10 mouse cellular contexts compared by ENCODE assay signal in genomic region chr17:34465906-34466305, GRCm38 (mm10). TPM values are rescaled to one million over a fixed set of nuclear protein-coding genes. Genes with fewer than 3 reads are reported as not detected.
DNase-seq lines count a peak whose midpoint lies in the region; ATAC-seq and TF ChIP-seq lines count a peak whose summit lies in the region.
"Not testable (repeated sequence)": the region's sequence is repeated elsewhere in the genome, so short reads cannot be mapped to it uniquely, and the experiment has no call there.
"Had no signal": no experiment of that assay in that cellular context is flagged by ENCODE, and none has a peak within 500 bp of the region (broad histone marks: within the 10 kb centered on the region; RNA-seq: fewer than 3 reads in every experiment).

No protein-coding gene starts in this region.

- not testable (repeated sequence) for TF ChIP-seq EP300 in stomach, postnatal 0 days (optimal IDR thresholded peaks at IDR 0.05)

- not testable (repeated sequence) for H3K4me1 ChIP-seq in intestine, postnatal 0 days (replicated peaks; ENCODE audit: control insufficient read depth, insufficient read depth, low read length); stomach, postnatal 0 days (replicated peaks; ENCODE audit: control insufficient read depth, insufficient read depth)

- not testable (repeated sequence) for H3K4me3 ChIP-seq in intestine, postnatal 0 days (ENCODE audit: low read depth, low read length); stomach, postnatal 0 days (ENCODE audit: low read depth, low read length)

- not testable (repeated sequence) for H3K27ac ChIP-seq in intestine, postnatal 0 days (ENCODE audit: low read depth, low read length); stomach, postnatal 0 days (replicated peaks)

- not testable (repeated sequence) for H3K9ac ChIP-seq in intestine, postnatal 0 days (ENCODE audit: low read depth, low read length); stomach, postnatal 0 days (ENCODE audit: low read length)

- H3K9me3 ChIP-seq in intestine, postnatal 0 days (ENCODE audit: control insufficient read depth); stomach, postnatal 0 days (ENCODE audit: control insufficient read depth, low read length): not testable (repeated sequence)

- not testable (repeated sequence) for H3K4me2 ChIP-seq in intestine, postnatal 0 days (replicated peaks; ENCODE audit: low read depth); stomach, postnatal 0 days (replicated peaks; ENCODE audit: low read depth)

- H3K36me3 ChIP-seq in intestine, postnatal 0 days (ENCODE audit: control insufficient read depth, insufficient read depth) = peaks cover 24% of the 10 kb centered on the region; the same call in 1 of the 2 replicates
- H3K36me3 ChIP-seq in stomach, postnatal 0 days (ENCODE audit: control insufficient read depth, insufficient read depth, low read length) = not testable (repeated sequence)

- peak; percentile 63 for DNase-seq in heart, adult 11 months
- not testable (repeated sequence) for DNase-seq in stomach, postnatal 0 days (ENCODE audit: low spot score)

- not testable (repeated sequence) for TF ChIP-seq CTCF in intestine, postnatal 0 days (IDR thresholded peaks at IDR 0.05; ENCODE audit: low read depth); stomach, postnatal 0 days (IDR thresholded peaks at IDR 0.05; ENCODE audit: low read depth)

- ATAC-seq in intestine, postnatal 0 days = peak; percentile 41; the same call in 1 of the 2 replicates
- ATAC-seq in stomach, postnatal 0 days (ENCODE audit: low FRiP score, low TSS enrichment) = peak; percentile 67; the same call in 1 of the 2 replicates

- H3K27me3 ChIP-seq in intestine, postnatal 0 days (replicated peaks; ENCODE audit: control insufficient read depth, insufficient read depth, low read length); stomach, postnatal 0 days (ENCODE audit: control insufficient read depth, insufficient read depth, low read length): not testable (repeated sequence)

RNA-seq across cellular contexts. Expression of gene Btnl4, which starts 11.2 kb away (rescaled TPM):
- 20.2 and 25.1 TPM in 2 replicates for polyA plus RNA-seq in intestine, postnatal 0 days (2015; fragmentation: Nextera tagmentation; extraction: Ambion mirVana)
- 4.7 and 5.0 TPM in 2 replicates for polyA plus RNA-seq in stomach, postnatal 0 days (2015; fragmentation: Nextera tagmentation; extraction: Ambion mirVana)
- polyA plus RNA-seq: activated CD4-positive, CD25-positive, alpha-beta regulatory T cell, adult 4 months; brain, embryonic 14.5 days; C2C12; CD4-positive, CD25-positive, alpha-beta regulatory T cell, adult 4 months; G1E; Patski had no signal

RNA-seq across cellular contexts. Expression of gene Btnl6, which starts 51.2 kb away (rescaled TPM):
- polyA plus RNA-seq in intestine, postnatal 0 days (2015; fragmentation: Nextera tagmentation; extraction: Ambion mirVana) = 85.8 and 97.6 TPM in 2 replicates
- polyA plus RNA-seq in stomach, postnatal 0 days (2015; fragmentation: Nextera tagmentation; extraction: Ambion mirVana) = 1.1 TPM in 2 replicates
- polyA plus RNA-seq: activated CD4-positive, CD25-positive, alpha-beta regulatory T cell, adult 4 months; adrenal gland, adult 2 months; brain, embryonic 14.5 days; C2C12; G1E; Patski had no signal

Comparison
In these comparisons a context has a peak if more than half of its experiments do, and no peak if none do; other contexts are left out.
1. RNA of gene Btnl6, which starts 51.2 kb away (polyA plus RNA-seq): 85.8 to 97.6 TPM in intestine, postnatal 0 days; 1.1 TPM in stomach, postnatal 0 days; every median in the first group is over 10 times any median in the second.